Mouse (Mus musculus) heart, adult 2 months (tissue): Measurements from ENCODE around the gene Caln1.

Source experiments
- CTCF ChIP-seq: fragments of 200-600 bp; IDR thresholded peaks from 2 replicates; pipeline ENCODE4 v1.8.1; 2022; ENCODE audit warnings: antibody characterized with exemption, mild to moderate bottlenecking, moderate library complexity
- POLR2A ChIP-seq: fragments of 200-500 bp; IDR thresholded peaks from 2 replicates; pipeline ENCODE4 v1.6.1; 2011; ENCODE audit warnings: mild to moderate bottlenecking, low read depth, low read length, control low read depth; ENCODE audit not compliant: insufficient read depth

- no peak for TF ChIP-seq POLR2A
- TF ChIP-seq CTCF, result no peak
Measured at GRCm38 (mm10) chr5:130345871-130346270, 23.4 kb upstream of the Caln1 start.
